Mouse (Mus musculus): Measurements from ENCODE around the gene Iqch.
A peak's percentile ranks its signal among the peaks of the same experiment; 100 is the strongest.

DNA sequence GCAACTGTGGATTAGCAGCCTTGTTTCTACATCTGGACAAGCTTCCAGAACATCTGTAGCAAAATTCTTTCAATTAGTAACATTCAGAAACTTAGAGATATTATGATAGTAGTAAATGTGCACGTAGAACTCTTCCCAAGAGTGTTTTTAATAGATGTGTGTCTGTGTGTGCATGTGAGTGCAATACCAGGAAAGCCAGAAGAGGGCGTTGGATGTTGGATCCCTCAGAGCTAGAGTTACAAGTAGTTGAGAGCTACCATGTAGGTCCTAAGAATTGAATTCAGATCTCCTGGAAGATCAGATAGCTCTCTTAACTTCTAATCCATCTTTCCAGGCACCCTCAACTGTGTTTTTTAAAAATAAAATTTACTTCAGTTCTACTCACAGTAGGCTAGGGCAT is 4.3 kb upstream of the Iqch start:
- TF ChIP-seq CTCF (IDR thresholded peaks at IDR 0.05; ENCODE audit: low read depth), result peak; percentile 46
- no peak for TF ChIP-seq EP300 (IDR thresholded peaks at IDR 0.05; ENCODE audit: low read depth)

All from liver, postnatal 0 days (tissue).